ENCODE assay signal across 14 mouse cellular contexts in the genomic region with DNA sequence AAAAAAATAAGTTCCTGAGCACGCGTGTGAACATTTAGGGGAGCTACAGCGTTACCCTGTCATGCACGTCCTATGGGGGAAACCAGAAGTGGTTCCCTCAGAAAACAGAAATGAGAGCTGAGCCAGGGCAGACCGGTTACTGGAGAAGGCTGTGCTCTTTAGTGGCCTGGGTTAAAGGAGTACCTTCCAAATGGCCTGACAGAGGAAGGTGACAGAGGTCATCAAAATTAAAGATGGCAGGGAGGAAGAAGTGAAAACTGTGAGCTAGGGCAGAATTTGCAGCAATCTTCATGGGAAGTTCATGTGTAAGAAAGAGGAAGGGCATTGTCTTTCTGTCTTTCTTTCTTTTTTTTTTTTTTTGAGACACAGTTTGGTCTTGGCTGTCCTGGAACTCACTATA.
"Had no signal": no experiment of that assay in that cellular context is flagged by ENCODE, and none has a peak within 500 bp of the region (broad histone marks: within the 10 kb centered on the region; RNA-seq: fewer than 3 reads in every experiment).

No protein-coding gene starts in this region.

- H3K36me3 ChIP-seq: limb, embryonic 15.5 days; midbrain, embryonic 12.5 days had no signal

- ATAC-seq: intestine, postnatal 0 days; lung, postnatal 0 days; midbrain, embryonic 16.5 days had no signal

- H3K4me1 ChIP-seq: limb, embryonic 15.5 days; midbrain, embryonic 12.5 days had no signal

- DNase-seq: kidney, adult 8-10 months; kidney, postnatal 25 days; layer of hippocampus, adult 9-11 months; layer of hippocampus, postnatal 36 days; lung, adult 2 months; lung, postnatal 4 days; right cerebral cortex, postnatal 14 days; thymus, adult 2 months; thymus, postnatal 36 days had no signal

- H3K9ac ChIP-seq: limb, embryonic 15.5 days; midbrain, embryonic 12.5 days had no signal

- H3K9me3 ChIP-seq: limb, embryonic 15.5 days; midbrain, embryonic 12.5 days had no signal

- H3K4me3 ChIP-seq: limb, embryonic 15.5 days; midbrain, embryonic 12.5 days had no signal

- H3K27me3 ChIP-seq: limb, embryonic 15.5 days; midbrain, embryonic 12.5 days had no signal

- H3K27ac ChIP-seq: limb, embryonic 15.5 days; midbrain, embryonic 12.5 days had no signal

- H3K4me2 ChIP-seq: limb, embryonic 15.5 days; midbrain, embryonic 12.5 days had no signal
